Mouse (Mus musculus): ENCODE data around the gene Lrp8.
A peak's percentile ranks its signal among the peaks of the same experiment; 100 is the strongest.

Lrp8 gene

GRCm38 (mm10) chr4:107848546-107848945 is 46.5 kb downstream of the Lrp8 start:
- no peak for DNase-seq (ENCODE audit: low read depth)

DNA sequence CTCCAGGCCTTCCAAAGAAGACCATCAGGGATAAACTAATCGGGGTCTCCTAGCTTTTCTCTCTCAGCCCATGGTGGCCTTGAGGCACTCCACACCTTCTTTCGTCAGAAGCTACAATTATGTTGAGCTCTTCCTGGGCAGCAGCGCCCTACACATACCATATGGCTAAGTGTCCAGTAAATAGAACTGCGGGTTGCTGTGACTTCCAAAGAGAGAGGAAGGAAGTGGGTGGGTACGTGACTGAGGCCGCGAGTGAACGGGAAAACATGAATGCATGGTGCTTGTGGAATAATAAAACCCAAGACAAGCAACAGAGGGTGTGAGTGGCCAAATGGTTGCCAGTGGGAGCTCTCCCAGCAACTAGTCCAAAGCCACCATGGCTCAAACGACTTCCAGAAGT is 47.6 kb downstream of the Lrp8 start:
- DNase-seq (ENCODE audit: low read depth), result no peak

GRCm38 (mm10) chr4:107850091-107850490 is 48.0 kb downstream of the Lrp8 start:
- no peak for DNase-seq (ENCODE audit: low read depth)

GRCm38 (mm10) chr4:107853333-107853732 is 51.3 kb downstream of the Lrp8 start:
- DNase-seq (ENCODE audit: low read depth), result no peak

DNA sequence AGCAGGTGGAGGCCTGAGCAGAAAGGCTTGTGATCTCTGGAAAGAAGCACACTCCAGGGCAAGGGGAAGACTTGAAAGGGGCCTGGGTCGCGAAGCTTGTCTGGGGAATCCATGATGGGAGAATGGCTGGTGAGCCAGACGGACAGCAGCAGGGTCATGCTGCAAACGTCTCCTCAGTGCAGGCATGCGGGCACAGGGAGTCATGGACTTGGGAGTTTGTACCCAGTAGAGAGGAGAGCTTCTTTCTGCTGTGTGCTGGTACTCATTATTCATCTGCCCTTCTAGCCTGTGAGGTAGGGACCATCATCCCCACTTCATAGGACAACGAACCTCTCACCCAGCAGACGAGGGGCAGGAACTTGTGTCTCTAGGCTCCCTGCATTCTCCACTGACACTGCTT is 51.8 kb downstream of the Lrp8 start:
- no peak for DNase-seq (ENCODE audit: low read depth)

DNA sequence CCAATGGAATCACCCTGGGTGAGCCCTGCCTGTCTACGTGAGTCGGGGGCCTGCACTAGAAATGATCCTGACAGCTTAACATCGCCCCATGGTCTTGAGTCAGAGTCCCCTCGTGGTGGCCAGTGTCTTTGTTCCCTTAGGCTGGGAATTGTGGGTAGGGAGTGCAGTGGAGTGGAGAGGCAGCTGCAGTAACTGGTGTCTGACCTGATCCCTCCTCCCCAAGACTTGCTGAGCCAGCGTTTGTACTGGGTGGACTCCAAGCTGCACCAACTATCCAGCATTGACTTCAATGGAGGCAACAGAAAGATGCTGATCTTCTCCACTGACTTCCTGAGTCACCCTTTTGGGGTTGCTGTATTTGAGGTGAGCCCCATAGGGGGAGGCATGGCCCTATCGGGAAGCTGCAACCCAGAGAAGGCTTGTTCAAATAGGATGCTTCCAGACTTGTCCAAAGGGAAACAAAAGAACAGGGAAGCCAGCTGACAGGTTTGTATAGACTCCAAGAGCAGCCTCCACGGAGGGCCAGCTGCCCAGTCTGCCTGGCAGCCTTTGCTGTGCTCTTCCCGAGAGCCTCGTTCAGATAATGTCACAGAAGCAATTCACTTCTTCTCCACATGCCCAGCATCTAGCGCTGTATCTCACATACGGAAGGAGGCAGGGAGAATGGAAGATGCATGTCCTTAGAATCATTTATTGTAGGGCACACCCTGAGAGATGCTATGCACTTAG is 55.1 kb downstream of the Lrp8 start:
- no peak for DNase-seq (ENCODE audit: low read depth)

DNA sequence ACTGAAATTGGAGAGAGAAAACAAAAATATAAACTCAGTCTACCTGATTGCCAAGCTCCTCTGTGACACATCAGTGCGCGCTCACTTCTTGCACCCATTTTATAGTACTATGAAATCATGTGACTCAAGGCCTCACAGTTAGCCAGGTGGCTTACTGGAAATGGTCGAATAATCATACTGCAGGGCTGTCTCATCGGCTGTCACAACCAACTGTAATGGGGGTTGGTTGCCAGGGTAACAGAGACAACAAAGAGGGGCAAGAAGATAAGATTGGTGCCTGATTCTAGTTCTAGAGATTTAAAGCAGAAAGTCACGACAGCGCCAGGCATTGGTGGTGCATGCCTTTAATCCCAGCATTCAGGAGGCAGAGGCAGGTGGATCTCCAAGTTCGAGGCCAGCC is 56.9 kb downstream of the Lrp8 start:
- no peak for DNase-seq (ENCODE audit: low read depth)

DNA sequence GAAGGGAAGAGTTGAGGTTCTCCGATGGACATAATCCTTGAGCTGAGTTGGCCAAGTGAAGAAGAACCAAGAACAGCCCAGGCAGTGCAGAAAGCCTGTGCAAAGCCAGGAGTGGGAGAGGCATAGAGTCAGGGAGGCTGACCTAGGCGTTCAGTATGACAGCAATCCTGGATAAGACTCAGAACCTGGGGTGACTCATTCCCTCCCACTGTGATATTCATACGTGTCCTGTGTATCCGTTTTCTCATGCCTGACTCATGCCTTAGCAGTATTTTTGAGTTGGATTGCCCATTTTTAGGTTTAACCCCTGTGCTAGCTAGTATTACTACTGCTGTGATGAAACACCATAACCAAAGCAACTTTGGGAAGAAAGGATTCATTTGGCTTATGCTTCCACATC is 62.8 kb downstream of the Lrp8 start:
- no peak for DNase-seq (ENCODE audit: low read depth)

DNA sequence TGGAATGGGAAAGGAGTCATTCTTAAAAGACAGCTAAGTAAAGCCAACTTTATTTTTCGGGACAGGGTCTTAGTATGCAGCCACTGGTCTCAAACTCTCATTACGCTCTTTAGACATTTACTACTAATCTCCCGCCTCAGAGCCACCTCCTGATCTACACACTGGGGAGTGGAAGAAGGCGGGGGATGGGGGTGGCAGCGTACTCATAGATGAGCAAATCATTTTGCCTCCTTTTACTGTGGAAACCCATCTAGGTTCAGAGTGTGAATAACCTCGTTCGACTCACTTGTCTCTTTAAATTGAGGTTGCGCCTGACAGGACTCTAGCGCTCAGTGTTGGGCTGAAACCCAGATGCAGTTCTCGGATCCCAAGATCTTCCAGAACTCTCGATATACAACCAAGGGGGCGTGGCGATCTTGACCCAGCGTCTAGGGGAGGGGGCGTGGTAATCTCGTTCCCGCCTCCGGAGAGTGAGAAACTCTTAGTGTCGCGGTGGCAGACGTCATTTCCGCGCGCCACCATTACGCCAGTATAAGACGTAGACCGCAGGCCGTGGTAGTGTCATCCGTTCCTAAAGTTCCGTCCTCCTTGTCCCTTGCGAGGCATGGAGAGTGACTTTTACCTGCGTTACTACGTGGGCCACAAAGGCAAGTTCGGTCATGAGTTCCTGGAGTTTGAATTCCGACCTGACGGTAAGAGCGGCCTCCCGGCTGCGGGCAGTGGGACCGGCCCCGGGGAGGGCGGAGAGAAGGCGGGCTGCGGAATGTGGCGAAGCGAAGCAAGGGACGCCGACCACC is 77.4 kb downstream of the Lrp8 start, which contains the start of gene Magoh:
TSS of gene Magoh (plus strand) at position 502 of the 797 bp plus-strand sequence.
- DNase-seq (ENCODE audit: low read depth), result peak; percentile 98

DNA sequence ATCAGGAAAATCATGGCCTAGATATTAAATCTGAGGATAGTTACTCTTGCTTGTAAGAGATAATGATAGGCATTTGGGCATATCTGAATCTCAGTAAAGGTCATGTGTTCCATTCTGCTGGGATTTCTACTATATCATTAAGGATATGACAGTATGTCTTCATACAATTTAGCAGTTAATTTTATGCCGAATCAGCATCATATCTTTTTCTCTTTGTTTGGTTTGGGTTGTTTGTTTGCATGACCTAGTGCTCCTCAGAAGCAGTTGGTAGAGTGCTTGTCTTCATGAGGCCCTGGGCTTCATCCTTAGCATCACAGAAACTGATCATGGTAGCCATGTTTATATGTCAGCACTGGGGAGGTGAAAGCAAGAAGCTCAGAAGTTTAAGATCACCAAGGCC is 79.6 kb downstream of the Lrp8 start:
- no peak for DNase-seq (ENCODE audit: low read depth)

GRCm38 (mm10) chr4:107886371-107886770 is 84.3 kb downstream of the Lrp8 start:
- no peak for DNase-seq (ENCODE audit: low read depth)

- DNase-seq (ENCODE audit: low read depth), result no peak
These were observed 87.3 kb downstream of the Lrp8 start for GRCm38 (mm10) chr4:107889385-107889730.

DNA sequence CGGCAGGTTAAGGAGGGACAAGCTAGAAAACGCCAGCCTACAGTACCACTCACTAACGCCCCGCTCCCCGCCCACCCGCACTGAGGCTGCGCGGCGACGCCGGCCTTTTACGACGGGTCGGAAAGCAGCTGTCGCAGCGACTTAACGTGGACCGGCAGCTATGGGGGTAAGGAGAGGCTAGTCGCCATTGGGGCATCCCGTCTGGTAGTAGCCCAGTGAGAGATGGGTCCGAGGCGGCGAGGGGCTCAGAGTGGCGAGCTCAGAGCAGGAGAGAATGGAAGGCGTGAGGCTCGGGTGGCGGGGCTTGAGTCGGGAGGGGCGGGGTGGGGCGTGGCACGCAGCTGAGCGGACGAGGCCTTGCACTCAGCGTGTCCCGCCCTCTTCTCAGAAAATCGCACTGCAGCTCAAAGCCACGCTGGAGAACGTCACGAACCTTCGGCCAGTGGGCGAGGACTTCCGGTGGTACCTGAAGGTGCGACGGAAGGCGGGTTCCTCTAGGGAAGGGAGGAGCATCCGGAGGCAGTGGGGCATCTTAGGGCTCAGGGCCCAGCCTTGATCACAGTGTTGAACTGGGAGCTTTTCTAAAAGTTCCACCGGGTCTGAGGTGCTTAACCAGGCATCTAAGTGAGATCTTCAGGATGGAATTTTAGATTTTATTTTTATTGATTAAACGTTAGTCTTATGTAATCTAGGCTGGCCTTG is 87.8 kb downstream of the Lrp8 start, which contains the start of gene 0610037L13Rik:
TSS of gene 0610037L13Rik (plus strand) at position 83 of the 702 bp plus-strand sequence.
- DNase-seq (ENCODE audit: low read depth), result peak; percentile 88

DNA sequence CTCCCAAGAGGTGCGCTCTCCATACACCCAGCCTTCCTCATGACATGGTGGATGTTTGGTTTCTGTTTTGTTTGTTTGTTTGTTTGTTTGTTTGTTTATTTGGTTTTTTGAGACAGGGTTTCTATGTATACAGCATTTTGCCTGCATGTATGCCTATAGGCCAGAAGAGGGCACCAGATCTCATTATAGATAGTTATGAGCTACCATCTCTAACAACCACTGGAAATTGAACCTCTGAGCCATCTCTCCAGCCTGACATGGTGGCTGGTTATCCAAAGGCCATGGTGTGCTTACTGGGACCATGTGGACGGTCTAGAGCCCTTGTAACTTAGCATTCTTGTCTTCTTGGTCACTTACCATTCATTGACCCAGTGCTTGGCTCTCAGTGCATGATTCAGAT is 90.6 kb downstream of the Lrp8 start:
- DNase-seq (ENCODE audit: low read depth), result no peak

DNA sequence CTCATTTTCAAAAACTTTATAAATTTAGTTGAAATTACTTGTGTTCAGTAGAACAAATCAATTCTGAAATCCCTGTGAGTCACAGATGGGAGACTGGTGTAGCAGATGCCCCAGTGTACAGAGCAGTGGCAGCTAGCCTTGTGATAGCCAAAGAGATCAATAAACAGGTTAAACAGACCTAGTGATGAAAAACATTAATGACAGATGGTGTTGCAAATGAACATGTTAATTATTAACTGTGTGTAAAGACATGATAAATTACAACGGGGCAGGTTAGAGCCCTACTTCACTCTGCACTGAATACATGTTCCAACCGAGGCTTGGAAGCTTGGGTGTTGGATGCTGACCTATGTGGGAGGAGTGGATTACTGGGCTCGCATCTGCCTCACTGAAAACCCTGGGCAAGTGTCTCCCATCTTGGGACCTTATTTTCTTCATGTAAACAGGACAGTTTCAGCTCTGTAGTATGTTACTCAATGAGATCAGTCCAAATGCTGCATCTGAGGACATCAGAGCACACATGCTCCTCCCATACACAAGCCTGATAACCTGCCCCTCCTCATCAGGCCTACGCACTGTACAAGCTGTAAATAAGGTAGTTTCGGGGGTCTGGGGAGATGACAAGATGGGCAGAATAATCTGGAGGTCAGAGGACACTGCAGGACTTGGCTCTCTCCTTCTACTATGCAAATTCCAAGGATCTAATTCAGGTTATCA is 97.3 kb downstream of the Lrp8 start:
- DNase-seq (ENCODE audit: low read depth), result no peak

GRCm38 (mm10) chr4:107900206-107900605 is 98.1 kb downstream of the Lrp8 start:
- DNase-seq (ENCODE audit: low read depth), result no peak

DNA sequence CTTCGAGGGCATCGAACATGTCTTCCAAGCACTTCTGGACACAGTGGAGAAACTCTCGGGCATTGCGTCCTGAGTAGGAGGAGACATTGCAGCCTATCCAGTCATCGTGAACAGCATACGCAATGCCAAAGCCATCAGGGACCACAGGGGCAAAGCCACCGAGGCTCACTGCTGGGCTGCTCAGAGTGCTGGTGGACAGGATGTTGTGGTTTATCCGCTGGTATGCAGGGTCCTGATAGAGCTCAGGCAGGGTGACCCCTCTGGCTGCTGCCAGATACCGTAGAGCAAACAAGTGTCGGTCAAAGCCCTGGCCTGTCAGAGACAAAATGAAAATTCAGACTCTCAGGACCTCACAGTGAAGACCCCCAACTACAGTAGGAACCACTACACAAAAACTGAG is 102.2 kb downstream of the Lrp8 start:
- DNase-seq (ENCODE audit: low read depth), result no peak

- DNase-seq (ENCODE audit: low read depth), result no peak
These were observed 104.5 kb downstream of the Lrp8 start for GRCm38 (mm10) chr4:107906561-107906960.

GRCm38 (mm10) chr4:107910020-107910419 is 108.0 kb downstream of the Lrp8 start:
- DNase-seq (ENCODE audit: low read depth), result no peak

DNA sequence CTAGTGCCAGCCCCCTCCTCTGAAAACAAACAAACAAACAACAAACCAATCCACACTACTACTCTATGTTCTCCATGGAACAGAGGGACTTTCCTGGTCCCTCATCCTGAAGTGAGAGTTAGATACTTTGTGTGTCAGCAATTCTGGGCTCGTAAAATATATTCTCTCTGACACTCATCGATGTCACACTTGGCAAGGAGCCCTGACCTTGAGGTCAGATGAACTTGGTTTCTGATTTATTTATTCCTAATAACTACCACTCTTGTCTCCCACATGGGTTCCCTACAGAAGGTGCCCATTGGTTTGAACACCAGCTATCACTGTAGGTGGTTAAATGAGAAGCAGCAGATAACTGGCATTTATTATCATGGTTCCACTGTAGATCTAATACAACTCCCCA is 118.3 kb downstream of the Lrp8 start:
- no peak for DNase-seq (ENCODE audit: low read depth)

DNA sequence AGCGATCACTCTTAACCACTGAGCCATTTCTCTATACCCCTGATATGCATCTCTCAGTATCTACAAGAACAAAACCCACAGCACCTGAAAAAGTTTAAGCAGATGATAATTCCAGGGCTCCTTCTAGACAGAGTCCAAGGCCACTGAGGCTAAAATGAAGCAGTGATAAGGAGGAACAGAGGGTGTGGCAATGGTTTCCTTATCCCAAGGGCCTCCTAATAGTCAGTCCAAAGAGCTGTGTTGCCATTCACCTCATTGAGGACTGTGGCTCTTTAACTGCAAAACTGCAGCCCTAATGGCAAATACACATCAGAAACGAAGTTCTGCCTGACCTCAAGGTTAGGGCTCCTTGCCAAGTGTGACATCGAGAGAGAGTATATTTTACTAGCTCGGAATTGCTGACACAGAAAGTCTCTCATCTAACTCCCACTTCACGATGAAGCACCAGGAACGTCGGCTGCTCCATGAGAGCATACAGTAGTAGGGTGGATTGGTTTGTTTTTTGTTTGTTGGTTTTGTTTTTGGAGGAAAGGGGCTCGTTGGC is 119.2 kb downstream of the Lrp8 start:
- DNase-seq (ENCODE audit: low read depth), result no peak

DNA sequence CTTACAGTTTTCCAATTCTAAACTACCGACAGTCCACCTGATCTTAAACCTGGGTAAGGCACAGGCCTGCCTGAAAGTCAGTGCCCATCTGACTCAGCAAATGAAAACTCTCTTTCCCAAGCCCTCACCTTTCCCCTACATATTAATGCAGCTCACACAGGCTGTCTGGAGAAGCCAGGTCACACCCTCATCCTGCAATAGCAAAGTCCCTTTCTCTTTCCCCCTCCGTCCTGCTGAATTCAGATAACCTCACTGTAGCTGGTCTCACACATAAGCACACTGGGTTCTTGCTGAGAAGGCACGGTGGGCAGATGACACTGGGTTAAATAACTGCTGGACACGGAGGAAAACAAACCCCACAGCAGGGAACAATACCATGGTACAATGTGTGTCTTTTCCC is 119.9 kb downstream of the Lrp8 start:
- no peak for DNase-seq (ENCODE audit: low read depth)
